Mouse (Mus musculus): Measurements from ENCODE around the gene Olfr911-ps1.

The Olfr911-ps1 gene

DNA sequence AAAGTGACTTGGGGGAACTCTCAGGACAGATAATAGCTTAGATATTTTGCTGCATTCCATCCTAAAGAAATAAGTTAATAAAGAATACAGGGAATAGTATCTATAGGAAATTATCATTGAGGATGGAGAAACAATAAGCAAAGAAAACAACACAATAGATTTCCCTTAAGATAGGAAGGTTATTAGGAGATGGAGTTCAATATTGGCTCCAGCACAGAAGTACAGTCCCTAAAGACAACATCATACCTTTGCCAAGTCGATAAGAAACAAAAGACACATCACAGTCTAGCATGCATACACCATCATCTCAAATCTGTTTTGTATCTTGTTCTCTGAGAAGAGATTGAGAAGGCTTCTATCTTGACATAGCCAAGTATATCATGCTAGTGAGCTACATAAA, at the start of gene Olfr911-ps1:
TSS of gene Olfr911-ps1 (plus strand) at position 301 of the 400 bp plus-strand sequence.
- DNase-seq (ENCODE audit: low read depth in 1 of 2, low spot score in 2 of 2): no peak

DNA sequence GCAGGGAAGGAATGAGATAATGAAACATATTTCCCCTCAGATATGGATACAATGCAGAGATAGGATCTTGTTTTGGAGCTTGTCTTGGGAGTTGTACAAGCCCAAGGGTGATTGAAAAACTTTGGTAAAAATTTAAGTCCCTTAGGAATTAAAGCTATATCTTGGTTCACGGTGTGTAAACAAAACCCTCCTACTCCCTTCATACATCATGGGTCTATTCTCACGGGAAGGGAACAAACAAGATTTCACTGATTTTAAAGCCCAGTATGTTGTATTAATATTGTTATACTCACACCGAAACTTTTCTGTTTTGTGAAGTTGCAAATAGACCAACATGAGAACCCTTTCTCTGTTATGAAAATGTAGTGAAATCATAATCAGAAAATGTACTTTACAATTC, 34.6 kb upstream of the Olfr911-ps1 start, which contains the start of gene Olfr906:
TSS of gene Olfr906 (plus strand) at position 301 of the 400 bp plus-strand sequence.
- no peak for DNase-seq (ENCODE audit: low read depth in 1 of 2, low spot score in 2 of 2)

GRCm38 (mm10) chr9:38495501-38495900, 25.9 kb upstream of the Olfr911-ps1 start, which contains the start of gene Olfr907:
Gene Olfr907, plus strand, starts transcription at chr9:38495801.
- no peak for DNase-seq (ENCODE audit: low read depth in 1 of 2, low spot score in 2 of 2)

- DNase-seq (ENCODE audit: low read depth in 1 of 2, low spot score in 2 of 2): no peak
These were observed 9.0 kb upstream of the Olfr911-ps1 start for GRCm38 (mm10) chr9:38512353-38512752.

DNA sequence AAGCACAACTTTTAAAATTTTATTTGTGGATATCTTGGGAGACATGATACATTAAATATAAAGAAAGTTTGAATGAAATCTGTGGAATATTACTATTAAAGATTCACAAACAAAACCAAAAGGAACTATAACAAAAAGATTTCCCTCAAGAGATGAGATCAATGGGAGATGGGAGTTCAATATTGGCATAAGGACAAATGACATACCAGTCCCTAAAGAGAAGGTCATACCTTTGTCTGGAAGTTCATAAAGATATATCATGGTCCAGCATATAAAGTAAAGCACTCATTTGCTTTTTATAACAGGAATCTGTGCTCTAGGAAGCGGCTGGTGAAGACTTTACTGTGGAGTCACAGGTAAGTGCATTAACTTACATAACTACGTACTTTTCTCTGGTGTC, 16.2 kb downstream of the Olfr911-ps1 start, which contains the start of gene Olfr910:
TSS of gene Olfr910 (plus strand) at position 301 of the 400 bp plus-strand sequence.
- no peak for DNase-seq (ENCODE audit: low read depth in 1 of 2, low spot score in 2 of 2)
